Mouse (Mus musculus): ENCODE measurements around the gene Samhd1. TPM values are rescaled to one million over a fixed set of nuclear protein-coding genes. Genes with fewer than 3 reads are reported as not detected.
"Not testable (repeated sequence)": the region's sequence is repeated elsewhere in the genome, so short reads cannot be mapped to it uniquely, and the experiment has no call there.

Samhd1 gene
- 69.9 and 105 TPM in 2 replicates for total RNA-seq (2015; ENCODE audit: low replicate concordance)
- 81.6 and 89.4 TPM in 2 replicates for total RNA-seq (2017; ENCODE audit: low replicate concordance)

DNA sequence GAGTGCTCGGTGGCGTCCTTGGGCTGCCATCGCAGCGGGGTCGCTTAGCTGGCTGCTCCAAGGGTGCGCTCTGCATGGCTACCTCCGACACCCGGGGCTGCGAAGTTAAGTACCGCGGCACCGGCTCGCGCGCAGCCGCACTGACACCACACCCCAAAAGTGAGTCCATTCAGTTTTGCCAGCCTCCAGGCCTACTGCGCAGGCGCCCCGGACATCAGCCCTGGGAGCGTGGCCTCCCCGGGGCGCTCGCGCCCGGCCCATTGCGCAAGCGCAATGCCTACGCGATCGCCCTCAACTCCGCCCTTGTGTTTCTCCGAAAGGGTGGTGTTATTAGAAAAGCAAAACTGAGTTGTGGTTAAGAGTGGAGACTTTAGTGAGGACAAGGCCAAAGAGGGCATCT lies at the start of gene Samhd1:
Gene Samhd1, minus strand, starts transcription at position 252 of the 400 bp plus-strand sequence.
- peak; percentile 91 for ATAC-seq (replicated peaks; ENCODE audit: low FRiP score, poor library complexity, severe bottlenecking)

DNA sequence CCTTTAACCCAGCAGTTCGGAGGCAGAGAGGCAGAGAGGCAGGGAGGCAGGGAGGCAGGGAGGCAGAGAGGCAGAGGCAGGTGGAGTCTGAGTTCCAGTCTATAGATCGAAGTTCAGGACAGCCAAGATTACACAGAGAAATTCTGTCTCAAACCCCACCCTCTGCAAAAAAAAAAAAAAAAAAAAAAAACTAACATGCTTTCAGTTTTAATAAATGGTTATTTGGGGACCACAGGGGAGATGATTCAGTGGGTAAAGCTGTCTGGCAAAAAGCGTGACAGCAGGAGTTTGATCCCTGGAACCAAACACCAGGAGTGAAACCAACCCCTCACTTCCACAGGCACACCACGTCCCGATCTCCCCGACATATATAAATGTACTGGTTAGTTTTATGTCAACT lies 43.1 kb upstream of the Samhd1 start:
- no peak for ATAC-seq (replicated peaks; ENCODE audit: low FRiP score, poor library complexity, severe bottlenecking)

DNA sequence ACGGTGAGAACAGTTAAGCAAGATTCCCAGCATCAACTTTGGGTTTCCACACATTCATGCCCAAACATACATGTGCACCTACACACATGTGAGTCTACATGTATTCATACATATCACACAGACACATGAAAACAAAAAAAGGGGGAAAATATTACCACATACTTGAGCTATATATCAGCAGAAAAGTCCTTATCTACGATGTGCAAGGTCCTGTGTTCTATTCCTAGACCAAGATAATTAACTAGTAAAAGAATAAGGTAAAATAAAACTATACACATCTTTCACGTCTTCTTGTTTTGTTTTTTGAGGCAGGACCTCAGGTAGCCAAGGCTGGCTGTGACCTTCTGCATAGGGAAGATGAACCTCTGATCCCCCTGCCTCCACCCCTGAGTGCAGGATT lies 41.2 kb upstream of the Samhd1 start:
- no peak for ATAC-seq (replicated peaks; ENCODE audit: low FRiP score, poor library complexity, severe bottlenecking)

DNA sequence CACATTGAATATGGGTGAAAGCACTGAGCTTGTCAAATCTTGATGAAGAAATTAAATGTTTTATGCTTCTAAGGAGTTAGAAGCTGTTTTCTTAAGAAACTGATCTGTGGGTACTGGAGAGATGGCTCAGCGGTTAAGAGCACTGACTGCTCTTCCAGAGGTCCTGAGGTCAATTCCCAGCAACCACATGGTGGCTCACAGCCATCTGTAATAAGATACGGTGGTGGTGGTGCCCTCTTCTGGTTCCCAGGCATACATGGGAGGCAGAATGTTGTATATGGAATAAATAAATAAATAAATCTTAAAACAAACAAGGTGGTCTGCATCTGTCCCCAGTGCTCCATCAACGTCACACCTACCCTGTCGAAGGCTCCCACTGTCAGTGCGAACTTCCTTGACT lies 39.4 kb upstream of the Samhd1 start:
- no peak for ATAC-seq (replicated peaks; ENCODE audit: low FRiP score, poor library complexity, severe bottlenecking)

DNA sequence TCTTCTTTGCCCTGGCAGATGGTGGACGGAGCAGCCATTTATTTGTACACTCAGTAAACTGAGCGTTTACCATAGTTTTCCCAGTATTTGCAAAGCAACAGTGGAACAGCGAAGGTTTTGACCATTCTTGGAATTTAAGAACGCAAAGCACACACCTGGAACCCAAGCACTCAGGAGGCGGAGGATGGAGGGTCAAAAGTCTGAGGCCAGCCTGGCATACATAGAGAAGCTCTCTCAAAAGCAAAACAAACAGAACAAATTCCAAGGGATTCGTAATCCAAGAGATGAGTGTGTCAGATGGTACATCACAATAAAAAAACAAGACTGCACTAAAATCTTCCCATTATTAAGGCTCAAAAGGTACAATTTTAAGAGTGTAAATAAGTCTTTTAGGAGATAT lies 38.5 kb upstream of the Samhd1 start:
- ATAC-seq (replicated peaks; ENCODE audit: low FRiP score, poor library complexity, severe bottlenecking), result no peak

DNA sequence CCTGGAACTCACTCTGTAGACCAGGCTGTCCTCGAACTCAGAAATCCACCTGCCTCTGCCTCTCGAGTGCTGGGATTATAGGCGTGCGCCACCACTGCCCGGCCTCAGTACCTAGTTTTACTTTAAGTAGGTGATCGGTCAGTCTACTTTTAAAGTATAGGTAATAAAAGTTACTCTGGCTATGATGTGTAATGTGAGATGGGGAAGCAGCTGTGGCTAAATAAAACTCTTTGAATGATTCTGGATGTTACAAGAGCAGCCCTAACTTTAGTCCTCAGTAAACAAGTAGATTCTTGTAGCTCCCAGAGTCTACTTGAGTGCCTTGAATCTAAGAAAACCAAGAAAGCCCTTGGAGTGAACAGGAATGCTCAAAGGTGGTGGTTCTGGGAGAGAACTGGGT lies 37.9 kb upstream of the Samhd1 start:
- no peak for ATAC-seq (replicated peaks; ENCODE audit: low FRiP score, poor library complexity, severe bottlenecking)

DNA sequence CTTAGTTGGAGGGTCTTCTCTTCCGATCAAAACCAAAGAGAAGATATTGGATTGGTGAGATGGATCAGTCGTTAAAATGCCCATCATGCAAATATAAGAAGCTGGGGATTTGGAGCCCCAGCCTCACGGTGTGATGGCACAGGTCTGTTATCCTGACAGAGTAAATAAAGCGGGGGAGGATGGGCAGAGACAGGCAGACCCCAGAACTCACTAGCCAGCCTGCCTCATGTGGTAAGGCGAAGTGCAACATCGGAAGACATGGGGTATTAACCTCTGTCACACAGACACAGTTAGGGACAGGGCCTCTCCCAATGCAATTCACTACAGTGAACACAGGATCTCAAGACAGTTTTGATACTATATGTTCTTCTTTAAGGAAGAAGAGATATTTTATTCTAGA lies 35.6 kb upstream of the Samhd1 start:
- ATAC-seq (replicated peaks; ENCODE audit: low FRiP score, poor library complexity, severe bottlenecking), result no peak

DNA sequence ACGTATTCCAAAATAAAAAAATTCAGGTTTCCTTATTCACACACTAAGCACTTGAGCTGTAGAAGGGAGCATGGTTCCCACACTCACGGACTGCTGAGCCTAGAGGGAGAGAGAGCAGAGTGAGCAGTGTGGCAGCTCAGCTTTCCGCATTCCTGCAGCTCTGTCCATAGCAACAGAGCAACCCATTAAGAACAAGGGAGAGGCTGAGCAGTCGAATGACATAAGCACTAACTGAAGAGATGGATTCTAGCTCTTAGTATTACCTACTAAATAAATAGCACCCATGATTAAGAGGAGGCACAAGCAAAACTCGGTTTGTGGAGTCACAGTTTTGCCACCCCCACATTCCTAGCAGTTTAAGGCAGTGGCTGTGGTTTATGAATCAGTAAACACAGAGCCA lies 35.1 kb upstream of the Samhd1 start:
- ATAC-seq (replicated peaks; ENCODE audit: low FRiP score, poor library complexity, severe bottlenecking), result no peak

DNA sequence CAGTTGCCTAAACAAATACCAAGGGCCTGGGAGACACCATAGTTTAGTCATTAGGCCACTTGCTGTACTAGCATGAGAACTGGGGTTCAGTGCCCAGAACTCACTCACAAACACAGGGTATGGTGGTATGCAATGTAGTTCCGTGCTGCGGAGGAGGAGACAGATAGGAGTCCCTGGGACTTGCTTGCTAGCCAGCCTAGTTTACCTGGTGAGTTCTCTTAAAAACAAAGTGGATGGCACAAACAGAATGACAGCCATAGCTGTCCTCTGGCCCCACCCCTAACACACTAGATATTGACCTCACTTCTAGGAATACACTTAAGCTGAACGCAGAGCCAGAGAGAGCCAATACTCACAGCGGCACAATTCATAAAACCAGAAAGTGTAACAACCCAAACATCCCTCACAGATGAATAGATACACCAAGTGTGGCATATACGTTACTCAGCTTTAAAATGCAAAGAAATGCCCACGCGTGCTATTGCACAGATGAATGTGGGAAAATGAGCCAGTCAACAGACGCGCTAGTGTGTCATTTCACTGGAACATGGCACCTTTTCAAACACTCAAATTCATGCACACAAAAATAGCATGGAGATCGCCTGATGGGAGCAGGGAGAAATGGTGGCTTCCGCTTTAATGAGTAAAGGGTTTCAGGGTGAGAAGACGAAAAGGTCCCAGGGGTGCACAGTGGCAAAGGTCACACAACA lies 31.5 kb upstream of the Samhd1 start:
- no peak for ATAC-seq (replicated peaks; ENCODE audit: low FRiP score, poor library complexity, severe bottlenecking)

DNA sequence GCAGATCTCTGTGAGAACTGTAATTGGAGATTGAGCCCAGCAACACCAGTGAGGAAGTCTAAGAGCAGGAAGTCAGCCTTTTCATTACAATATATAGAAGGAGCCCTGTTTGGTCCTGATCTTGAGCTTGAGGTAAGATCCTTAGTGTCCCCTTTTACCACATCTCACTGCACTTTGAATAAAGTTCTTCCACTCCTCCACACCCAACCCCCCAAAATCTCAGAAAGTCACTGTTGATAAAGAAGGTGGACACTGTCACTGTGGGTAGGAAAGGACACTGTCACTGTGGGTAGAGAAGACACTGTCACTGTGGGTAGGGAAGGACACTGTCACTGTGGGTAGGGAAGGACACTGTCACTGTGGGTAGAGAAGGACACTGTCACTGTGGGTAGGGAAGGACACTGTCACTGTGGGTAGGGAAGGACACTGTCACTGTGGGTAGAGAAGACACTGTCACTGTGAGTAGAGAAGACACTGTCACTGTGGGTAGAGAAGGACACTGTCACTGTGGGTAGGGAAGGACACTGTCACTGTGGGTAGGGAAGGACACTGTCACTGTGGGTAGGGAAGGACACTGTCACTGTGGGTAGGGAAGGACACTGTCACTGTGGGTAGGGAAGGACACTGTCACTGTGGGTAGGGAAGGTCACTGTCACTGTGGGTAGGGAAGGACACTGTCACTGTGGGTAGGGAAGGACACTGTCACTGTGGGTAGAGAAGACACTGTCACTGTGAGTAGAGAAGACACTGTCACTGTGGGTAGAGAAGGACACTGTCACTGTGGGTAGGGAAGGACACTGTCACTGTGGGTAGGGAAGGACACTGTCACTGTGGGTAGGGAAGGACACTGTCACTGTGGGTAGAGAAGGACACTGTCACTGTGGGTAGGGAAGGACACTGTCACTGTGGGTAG lies 30.5 kb upstream of the Samhd1 start:
- not testable (repeated sequence) for ATAC-seq (replicated peaks; ENCODE audit: low FRiP score, poor library complexity, severe bottlenecking)

DNA sequence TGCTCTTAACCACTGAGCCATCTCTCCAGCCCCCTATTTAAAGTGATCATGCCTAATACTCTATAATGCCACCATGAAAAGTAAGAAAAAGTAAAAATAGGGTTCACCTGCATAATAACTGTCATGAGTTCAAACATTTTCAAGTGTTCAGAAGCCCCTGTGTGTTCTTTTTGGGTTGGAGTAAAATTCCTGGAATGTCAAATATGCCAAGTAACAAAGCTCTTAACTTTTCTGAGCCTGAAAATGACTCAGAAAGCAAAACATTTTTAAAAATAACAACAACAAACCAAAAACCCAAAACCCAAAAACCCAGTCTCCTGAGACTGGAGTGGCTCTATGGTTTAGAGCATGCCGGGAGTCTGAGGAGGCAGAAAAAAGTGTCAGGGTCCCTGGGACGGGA lies 29.0 kb upstream of the Samhd1 start:
- no peak for ATAC-seq (replicated peaks; ENCODE audit: low FRiP score, poor library complexity, severe bottlenecking)

DNA sequence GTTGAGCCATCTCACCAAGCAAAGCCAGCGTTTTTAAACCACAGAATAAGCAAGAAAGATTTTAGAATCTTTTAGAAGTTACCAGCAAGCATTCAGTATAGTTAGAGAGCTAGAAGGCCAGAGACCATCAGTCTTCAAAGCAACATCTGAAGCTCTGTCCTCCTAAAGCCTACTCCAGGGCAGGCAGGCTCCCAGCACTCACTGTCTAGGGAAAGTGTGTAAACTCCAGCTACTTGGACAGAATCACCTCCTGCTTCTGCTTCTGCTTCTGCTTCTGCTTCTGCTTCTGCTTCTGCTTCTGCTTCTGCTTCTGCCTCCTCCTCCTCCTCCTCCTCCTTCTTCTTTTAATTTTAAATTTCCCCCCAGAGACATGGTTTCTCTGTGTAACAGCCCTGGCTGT lies 21.0 kb upstream of the Samhd1 start:
- ATAC-seq (replicated peaks; ENCODE audit: low FRiP score, poor library complexity, severe bottlenecking), result no peak

DNA sequence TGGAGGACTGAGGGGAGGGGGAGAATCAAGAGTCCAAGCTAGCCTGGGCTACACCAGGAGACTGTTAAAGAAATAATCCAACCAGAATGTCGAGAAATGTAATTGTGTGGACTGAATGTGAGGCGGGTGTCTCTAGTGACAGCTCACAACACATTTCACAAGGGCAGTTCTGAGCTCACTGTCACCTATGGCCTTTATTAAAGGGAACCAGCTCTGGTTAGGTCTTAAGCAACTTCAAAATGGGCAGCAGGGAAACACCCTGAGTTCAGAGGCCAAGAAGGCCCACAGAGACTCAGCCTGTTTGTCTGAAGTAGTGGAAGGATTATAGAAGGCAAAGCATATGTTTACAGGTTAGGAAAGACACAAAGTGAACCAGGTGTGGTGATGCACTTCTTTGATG lies 18.2 kb upstream of the Samhd1 start:
- ATAC-seq (replicated peaks; ENCODE audit: low FRiP score, poor library complexity, severe bottlenecking), result no peak

DNA sequence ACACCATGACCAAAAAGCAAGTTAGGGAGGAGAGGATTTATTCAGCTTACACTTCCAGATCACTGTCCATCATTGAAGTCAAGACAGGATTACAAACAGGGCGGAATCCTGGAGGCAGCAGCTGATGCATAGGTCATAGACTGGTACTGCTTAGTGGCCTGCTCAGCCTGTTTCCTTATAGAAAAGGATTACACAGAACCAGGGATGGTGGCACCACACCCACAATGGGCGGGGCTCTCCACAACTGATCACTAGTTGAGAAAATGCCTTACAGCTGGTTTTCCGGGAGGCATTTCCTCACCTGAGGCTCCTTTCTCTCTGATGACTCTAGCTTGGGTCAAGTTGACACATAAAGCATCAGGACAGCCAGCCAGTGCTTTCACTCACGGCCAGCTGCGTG lies 13.4 kb upstream of the Samhd1 start:
- ATAC-seq (replicated peaks; ENCODE audit: low FRiP score, poor library complexity, severe bottlenecking), result no peak

DNA sequence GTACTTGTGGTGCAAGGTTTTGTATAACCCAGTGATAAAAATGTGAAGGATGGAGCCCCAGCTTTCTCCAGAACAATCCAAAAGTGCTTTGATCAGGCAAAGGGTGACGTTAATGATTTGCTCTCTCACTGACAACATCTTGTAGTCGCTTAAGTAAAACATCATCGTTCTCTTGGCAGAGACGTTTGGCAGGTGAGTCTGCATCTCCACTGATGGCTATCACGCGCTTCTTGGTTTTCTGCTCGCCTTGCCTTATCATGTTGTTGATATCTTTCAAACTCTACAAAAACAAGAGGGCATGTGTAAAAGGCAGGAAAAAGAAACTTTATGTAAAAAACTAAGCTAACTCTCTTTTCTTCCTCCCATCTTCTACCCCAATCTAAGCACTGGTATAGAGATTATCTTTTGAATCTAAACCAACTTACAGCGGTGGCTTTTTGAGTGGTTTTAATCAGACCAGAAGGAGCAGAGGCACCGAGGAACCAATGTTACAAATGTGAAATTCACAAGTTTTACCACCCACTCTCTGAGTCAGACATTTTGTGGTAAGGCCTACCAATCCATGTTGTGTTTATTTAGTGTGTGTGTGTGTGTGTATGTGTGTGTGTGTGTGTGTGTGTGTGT lies 12.4 kb upstream of the Samhd1 start:
- no peak for ATAC-seq (replicated peaks; ENCODE audit: low FRiP score, poor library complexity, severe bottlenecking)

DNA sequence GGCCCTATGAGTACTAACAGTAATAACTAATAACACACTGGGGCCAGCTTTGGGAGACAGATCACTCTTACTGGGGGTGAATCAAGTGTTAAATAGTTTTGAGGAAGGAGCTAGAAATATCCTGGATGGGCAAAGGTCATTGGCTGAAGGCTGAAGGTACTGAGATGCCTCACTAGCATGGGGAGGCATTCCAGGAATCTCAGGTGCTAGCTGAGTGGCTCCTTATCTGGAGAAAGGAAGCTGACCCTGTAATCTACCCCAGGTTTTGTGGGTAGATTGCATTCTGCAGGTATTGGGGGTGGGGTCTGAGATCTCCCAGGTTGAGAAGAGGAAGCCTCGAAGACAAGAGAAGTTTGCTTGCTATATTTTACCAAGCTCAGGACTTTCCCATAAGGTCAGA lies 10.1 kb upstream of the Samhd1 start:
- ATAC-seq (replicated peaks; ENCODE audit: low FRiP score, poor library complexity, severe bottlenecking), result no peak

DNA sequence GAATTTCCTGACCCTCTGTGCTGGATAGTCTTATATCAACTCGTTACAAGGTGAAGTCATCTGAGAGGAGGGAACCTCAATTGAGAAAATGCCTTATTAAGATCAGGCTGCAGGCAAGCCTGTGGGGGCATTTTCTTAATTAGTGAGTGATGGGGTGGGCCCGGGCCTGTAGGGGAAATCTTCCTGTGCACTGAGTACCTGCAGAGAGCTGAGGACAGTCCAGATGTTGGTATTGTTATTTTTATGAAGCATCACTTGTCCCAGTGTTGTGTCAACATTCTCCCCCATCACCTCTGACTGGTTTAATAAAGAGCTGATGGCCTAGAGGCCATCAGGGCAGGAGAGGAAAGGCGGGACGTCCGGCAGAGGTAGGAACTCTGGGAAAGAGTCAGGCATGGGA lies 9.1 kb upstream of the Samhd1 start:
- ATAC-seq (replicated peaks; ENCODE audit: low FRiP score, poor library complexity, severe bottlenecking), result no peak

DNA sequence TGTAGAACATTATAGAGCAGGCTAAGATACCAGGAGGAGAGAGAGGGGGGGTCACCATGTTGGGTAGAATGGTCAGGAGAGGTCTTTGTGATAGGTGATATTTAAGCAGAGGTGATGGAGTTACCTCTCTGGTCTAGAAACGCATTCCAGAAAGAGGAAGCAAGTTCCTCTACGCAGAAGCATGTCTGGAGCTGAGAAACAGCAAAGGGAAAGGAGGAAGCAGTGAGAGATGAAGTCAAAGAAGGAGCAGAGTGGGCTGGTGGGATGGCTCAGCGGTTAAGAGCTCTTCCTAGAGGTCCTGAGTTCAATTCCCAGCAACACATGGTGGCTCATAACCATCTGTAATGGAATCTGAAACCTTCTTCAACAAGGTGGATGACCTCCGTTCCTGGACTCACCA lies 6.9 kb upstream of the Samhd1 start:
- ATAC-seq (replicated peaks; ENCODE audit: low FRiP score, poor library complexity, severe bottlenecking), result no peak

DNA sequence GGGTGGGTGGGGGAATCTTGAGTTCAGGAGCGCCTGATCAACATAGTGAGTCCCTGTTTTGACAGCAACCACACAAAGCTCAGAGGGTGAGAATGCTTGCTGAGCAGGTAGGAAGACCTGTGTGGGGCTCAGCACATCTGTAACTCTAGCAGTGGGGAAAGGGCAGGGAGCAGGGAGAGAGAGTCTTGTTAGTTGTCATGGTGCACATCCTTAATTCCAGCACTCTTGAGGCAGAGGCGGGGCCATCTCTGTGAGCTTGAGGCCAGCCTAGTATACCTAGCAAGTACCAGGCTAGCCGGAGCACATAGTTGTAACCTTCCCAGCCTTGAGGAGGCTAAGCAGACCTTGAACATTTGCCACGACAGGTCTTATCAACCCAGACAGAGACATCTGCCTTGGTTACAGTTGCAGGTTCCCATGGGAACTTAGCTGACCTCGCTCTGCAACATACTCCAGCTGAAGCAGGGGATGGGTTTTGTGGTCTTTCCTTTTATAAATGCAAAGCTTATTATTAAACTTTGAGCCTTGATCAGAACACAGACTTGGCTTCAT lies 4.3 kb upstream of the Samhd1 start:
- ATAC-seq (replicated peaks; ENCODE audit: low FRiP score, poor library complexity, severe bottlenecking), result no peak

DNA sequence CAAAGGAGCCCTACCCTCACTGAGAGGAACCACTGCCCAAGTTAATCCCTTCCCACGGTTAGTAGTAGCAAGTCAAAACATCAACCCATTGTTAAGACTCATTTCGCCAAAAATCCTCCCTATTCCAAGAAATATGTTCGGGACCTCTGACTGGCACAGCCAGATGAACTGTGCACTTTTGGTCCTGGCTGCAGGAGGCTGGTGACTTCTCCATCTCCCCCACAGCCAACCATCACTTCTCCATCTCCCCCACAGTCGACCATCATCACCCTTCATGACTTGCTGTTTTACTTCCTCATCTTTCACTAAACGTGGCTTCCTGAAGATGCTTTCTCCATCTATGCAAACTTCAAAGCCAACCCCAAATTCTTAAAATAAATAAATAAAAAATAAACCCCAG lies 3.7 kb upstream of the Samhd1 start:
- no peak for ATAC-seq (replicated peaks; ENCODE audit: low FRiP score, poor library complexity, severe bottlenecking)
